Mouse (Mus musculus) midbrain, embryonic 14.5 days (tissue): ENCODE data around the gene Rras2. TPM values are rescaled to one million over a fixed set of nuclear protein-coding genes. Genes with fewer than 3 reads are reported as not detected.

Experiments
- ATAC-seq: fragments of 200-750 bp; cut with Nextera tagmentation; 2 replicates; pipeline ENCODE4 v1.8.0; 2017; ENCODE audit warnings: moderate number of reproducible peaks, moderate library complexity; ENCODE audit not compliant: low FRiP score, low TSS enrichment
- DNase-seq: peaks from one replicate; pipeline ENCODE4 v3.0.0-alpha.2; 2015
- H3K27ac ChIP-seq: fragments of 300-500 bp; sonication (generic); replicated peaks from 2 replicates; pipeline ENCODE4 v1.5.1; 2014; ENCODE audit warnings: mild to moderate bottlenecking, low read depth, low read length, moderate library complexity
- H3K27me3 ChIP-seq: fragments of 300-500 bp; sonication (generic); 2 replicates; pipeline ENCODE4 v1.6.1; 2014; ENCODE audit warnings: low read length, control low read depth, mixed read lengths; ENCODE audit not compliant: control insufficient read depth, insufficient read depth
- H3K36me3 ChIP-seq: fragments of 300-500 bp; sonication (generic); 2 replicates; pipeline ENCODE4 v1.6.1; 2014; ENCODE audit warnings: low read length, control low read depth; ENCODE audit not compliant: control insufficient read depth, insufficient read depth
- H3K4me1 ChIP-seq: fragments of 300-500 bp; sonication (generic); 2 replicates; pipeline ENCODE4 v1.6.1; 2014; ENCODE audit warnings: mild to moderate bottlenecking, antibody characterized with exemption, low read length, control low read depth; ENCODE audit not compliant: control insufficient read depth, insufficient read depth
- H3K4me2 ChIP-seq: fragments of 300-500 bp; sonication (generic); 2 replicates; pipeline ENCODE4 v1.6.1; 2014; ENCODE audit warnings: mild to moderate bottlenecking, low read length, moderate library complexity
- H3K4me3 ChIP-seq: fragments of 300-500 bp; sonication (generic); replicated peaks from 2 replicates; pipeline ENCODE4 v1.5.1; 2014; ENCODE audit warnings: low read depth, low read length
- H3K9ac ChIP-seq: fragments of 300-500 bp; sonication (generic); replicated peaks from 2 replicates; pipeline ENCODE4 v1.6.1; 2014; ENCODE audit warnings: mild to moderate bottlenecking, low read length, moderate library complexity
- H3K9me3 ChIP-seq: fragments of 300-500 bp; sonication (generic); 2 replicates; pipeline ENCODE4 v1.6.1; 2016; ENCODE audit warnings: low read length, control low read depth, mixed read lengths; ENCODE audit not compliant: control insufficient read depth
- WGBS: fragments of 180-500 bp; shearing (Covaris S2); extraction: QIAGEN DNeasy Blood & Tissue Kit; methylation state at CpG from one replicate; pipeline ENCODE4 v1.1.7; 2014; 5-methylcytosine and 5-hydroxymethylcytosine counted together
- polyA plus RNA-seq: library from polyadenylated mRNA; unstranded; fragments of >200 nt; fragmentation: Nextera tagmentation; extraction: Ambion mirVana; gene quantifications from 2 replicates; pipeline ENCODE4 v1.2.1, GENCODE M21; 2014

Gene Rras2
- polyA plus RNA-seq, 1 experiment from 2014 or later: 23.9 TPM

GRCm38 (mm10) chr7:114086021-114086710, 31.4 kb downstream of the Rras2 start:
- 88% methylated on average over 6 of the region's 6 CpGs for WGBS
- Histone ChIP-seq H3K4me1 (peaks cover 12% of the 10 kb centered on the region; the same call in 1 of the 2 replicates), H3K36me3 (no peaks in the 10 kb centered on the region), H3K9me3 (no peaks in the 10 kb centered on the region), H3K27ac (no peak overlapping the region), H3K27me3 (no peaks in the 10 kb centered on the region), H3K4me3 (no peak overlapping the region), H3K9ac (no peak overlapping the region), H3K4me2 (no peak overlapping the region)
- ATAC-seq (no peak), DNase-seq (no peak)

- no peak overlapping the region for H3K4me2 ChIP-seq
- 76% methylated on average over 3 of the region's 3 CpGs for WGBS
- no peak overlapping the region for H3K27ac ChIP-seq
- no peak for ATAC-seq
- H3K4me3 ChIP-seq: no peak overlapping the region
- peaks cover 12% of the 10 kb centered on the region; the same call in 1 of the 2 replicates for H3K4me1 ChIP-seq
- no peaks in the 10 kb centered on the region for H3K36me3 ChIP-seq
- no peak for DNase-seq
- no peak overlapping the region for H3K9ac ChIP-seq
- H3K27me3 ChIP-seq: no peaks in the 10 kb centered on the region
- H3K9me3 ChIP-seq: no peaks in the 10 kb centered on the region
Observed at GRCm38 (mm10) chr7:114083760-114084159, 33.8 kb downstream of the Rras2 start.

GRCm38 (mm10) chr7:114083088-114083487, 34.5 kb downstream of the Rras2 start:
- Histone ChIP-seq H3K27ac (no peak overlapping the region), H3K9ac (no peak overlapping the region), H3K9me3 (no peaks in the 10 kb centered on the region), H3K4me1 (peaks cover 8% of the 10 kb centered on the region; the same call in 1 of the 2 replicates), H3K27me3 (no peaks in the 10 kb centered on the region), H3K4me3 (no peak overlapping the region), H3K36me3 (no peaks in the 10 kb centered on the region), H3K4me2 (no peak overlapping the region)
- WGBS: 81% methylated on average over 2 of the region's 2 CpGs
- ATAC-seq (no peak), DNase-seq (no peak)

GRCm38 (mm10) chr7:114081633-114082420, 35.8 kb downstream of the Rras2 start:
- Histone ChIP-seq H3K36me3 (no peaks in the 10 kb centered on the region), H3K4me3 (no peak overlapping the region), H3K4me1 (no peaks in the 10 kb centered on the region), H3K4me2 (no peak overlapping the region), H3K9me3 (no peaks in the 10 kb centered on the region), H3K9ac (no peak overlapping the region), H3K27me3 (no peaks in the 10 kb centered on the region), H3K27ac (no peak overlapping the region)
- WGBS: 87% methylated on average over 21 of the region's 21 CpGs
- ATAC-seq: no peak
- DNase-seq: no peak

GRCm38 (mm10) chr7:114080250-114080649, 37.3 kb downstream of the Rras2 start:
- DNase-seq: no peak
- Histone ChIP-seq H3K36me3 (no peaks in the 10 kb centered on the region), H3K4me1 (no peaks in the 10 kb centered on the region), H3K27me3 (no peaks in the 10 kb centered on the region), H3K27ac (no peak overlapping the region), H3K4me2 (no peak overlapping the region), H3K9me3 (no peaks in the 10 kb centered on the region), H3K4me3 (no peak overlapping the region), H3K9ac (no peak overlapping the region)
- WGBS: 94% methylated on average over 5 of the region's 5 CpGs
- ATAC-seq: no peak

- H3K9me3 ChIP-seq: no peaks in the 10 kb centered on the region
- no peak overlapping the region for H3K4me3 ChIP-seq
- H3K36me3 ChIP-seq: no peaks in the 10 kb centered on the region
- no peaks in the 10 kb centered on the region for H3K27me3 ChIP-seq
- ATAC-seq (no peak), DNase-seq (no peak)
- H3K4me1 ChIP-seq: no peaks in the 10 kb centered on the region
- H3K27ac ChIP-seq: no peak overlapping the region
- no peak overlapping the region for H3K4me2 ChIP-seq
- H3K9ac ChIP-seq: no peak overlapping the region
- 98% methylated on average over 4 of the region's 4 CpGs for WGBS
Observed at GRCm38 (mm10) chr7:114079343-114079742, 38.2 kb downstream of the Rras2 start.

GRCm38 (mm10) chr7:114074595-114074994, 43.0 kb downstream of the Rras2 start:
- ATAC-seq: no peak
- no peak for DNase-seq
- Histone ChIP-seq H3K4me2 (no peak overlapping the region), H3K4me1 (no peaks in the 10 kb centered on the region), H3K9me3 (no peaks in the 10 kb centered on the region), H3K27ac (no peak overlapping the region), H3K4me3 (no peak overlapping the region), H3K27me3 (no peaks in the 10 kb centered on the region), H3K36me3 (no peaks in the 10 kb centered on the region), H3K9ac (no peak overlapping the region)
- WGBS: 88% methylated on average over 2 of the region's 2 CpGs

- Histone ChIP-seq H3K4me1 (no peaks in the 10 kb centered on the region), H3K27ac (no peak overlapping the region), H3K9ac (no peak overlapping the region), H3K9me3 (no peaks in the 10 kb centered on the region), H3K4me3 (no peak overlapping the region), H3K4me2 (no peak overlapping the region), H3K36me3 (no peaks in the 10 kb centered on the region), H3K27me3 (no peaks in the 10 kb centered on the region)
- ATAC-seq: no peak
- DNase-seq: no peak
- WGBS: 46% methylated on average over 7 of the region's 7 CpGs
Observed at GRCm38 (mm10) chr7:114074133-114074532, 43.4 kb downstream of the Rras2 start.
